Mouse (Mus musculus): ENCODE results near the gene Rere. TPM values are rescaled to one million over a fixed set of nuclear protein-coding genes. Genes with fewer than 3 reads are reported as not detected.
A peak's percentile ranks its signal among the peaks of the same experiment; 100 is the strongest.

Rere gene
- polyA plus RNA-seq, 1 experiment from 2014 or later: 37.7 TPM

GRCm38 (mm10) chr4:150353376-150353900 lies 72.0 kb downstream of the Rere start:
- no peaks in the 10 kb centered on the region for H3K36me3 ChIP-seq
- no peaks in the 10 kb centered on the region for H3K9me3 ChIP-seq
- ATAC-seq (ENCODE audit: insufficient number of reproducible peaks, insufficient read depth, low FRiP score, low TSS enrichment): no peak
- no peaks in the 10 kb centered on the region for H3K27me3 ChIP-seq
- H3K4me1 ChIP-seq: no peaks in the 10 kb centered on the region
- H3K27ac ChIP-seq: no peak overlapping the region
- 93% methylated on average over 7 of the region's 7 CpGs for WGBS
- H3K4me3 ChIP-seq: no peak overlapping the region
- H3K4me2 ChIP-seq (replicated peaks): no peak overlapping the region
- H3K9ac ChIP-seq: no peak overlapping the region

GRCm38 (mm10) chr4:150355801-150356200 lies 74.4 kb downstream of the Rere start:
- no peak for ATAC-seq (ENCODE audit: insufficient number of reproducible peaks, insufficient read depth, low FRiP score, low TSS enrichment)
- H3K4me2 ChIP-seq (replicated peaks): no peak overlapping the region
- H3K4me1 ChIP-seq: no peaks in the 10 kb centered on the region
- no peak overlapping the region for H3K4me3 ChIP-seq
- WGBS: 89% methylated on average over 5 of the region's 5 CpGs
- H3K9ac ChIP-seq: no peak overlapping the region
- H3K36me3 ChIP-seq: no peaks in the 10 kb centered on the region
- no peaks in the 10 kb centered on the region for H3K27me3 ChIP-seq
- no peak overlapping the region for H3K27ac ChIP-seq
- H3K9me3 ChIP-seq: no peaks in the 10 kb centered on the region

GRCm38 (mm10) chr4:150361986-150362691 lies 80.7 kb downstream of the Rere start:
- no peak for ATAC-seq (ENCODE audit: insufficient number of reproducible peaks, insufficient read depth, low FRiP score, low TSS enrichment)
- H3K27me3 ChIP-seq: no peaks in the 10 kb centered on the region
- H3K4me2 ChIP-seq (replicated peaks): no peak overlapping the region
- no peaks in the 10 kb centered on the region for H3K36me3 ChIP-seq
- no peak overlapping the region for H3K9ac ChIP-seq
- H3K9me3 ChIP-seq: no peaks in the 10 kb centered on the region
- peaks cover 21% of the 10 kb centered on the region for H3K4me1 ChIP-seq
- no peak overlapping the region for H3K4me3 ChIP-seq
- peak overlapping the region; percentile 14; the same call in 1 of the 2 replicates for H3K27ac ChIP-seq
- WGBS: 15% methylated on average over 8 of the region's 8 CpGs

GRCm38 (mm10) chr4:150362858-150363257 lies 81.4 kb downstream of the Rere start:
- 22% methylated on average over 5 of the region's 5 CpGs for WGBS
- Histone ChIP-seq H3K4me2 (replicated peaks) (no peak overlapping the region), H3K4me1 (peaks cover 21% of the 10 kb centered on the region), H3K9me3 (no peaks in the 10 kb centered on the region), H3K36me3 (no peaks in the 10 kb centered on the region), H3K9ac (no peak overlapping the region), H3K27ac (no peak overlapping the region), H3K4me3 (no peak overlapping the region), H3K27me3 (no peaks in the 10 kb centered on the region)
- no peak for ATAC-seq (ENCODE audit: insufficient number of reproducible peaks, insufficient read depth, low FRiP score, low TSS enrichment)

GRCm38 (mm10) chr4:150364786-150365185 lies 83.3 kb downstream of the Rere start:
- H3K4me1 ChIP-seq: peaks cover 28% of the 10 kb centered on the region
- WGBS: 75% methylated on average over 2 of the region's 2 CpGs
- H3K9me3 ChIP-seq: no peaks in the 10 kb centered on the region
- H3K27me3 ChIP-seq: no peaks in the 10 kb centered on the region
- no peak overlapping the region for H3K9ac ChIP-seq
- no peak for ATAC-seq (ENCODE audit: insufficient number of reproducible peaks, insufficient read depth, low FRiP score, low TSS enrichment)
- no peak overlapping the region for H3K27ac ChIP-seq
- no peak overlapping the region for H3K4me2 ChIP-seq (replicated peaks)
- no peak overlapping the region for H3K4me3 ChIP-seq
- no peaks in the 10 kb centered on the region for H3K36me3 ChIP-seq

- no peaks in the 10 kb centered on the region for H3K27me3 ChIP-seq
- H3K9ac ChIP-seq: no peak overlapping the region
- H3K9me3 ChIP-seq: no peaks in the 10 kb centered on the region
- peaks cover 44% of the 10 kb centered on the region for H3K4me1 ChIP-seq
- H3K27ac ChIP-seq: no peak overlapping the region
- 56% methylated on average over 6 of the region's 6 CpGs for WGBS
- H3K4me2 ChIP-seq (replicated peaks): no peak overlapping the region
- H3K4me3 ChIP-seq: no peak overlapping the region
- no peaks in the 10 kb centered on the region for H3K36me3 ChIP-seq
- ATAC-seq (ENCODE audit: insufficient number of reproducible peaks, insufficient read depth, low FRiP score, low TSS enrichment): no peak
These were observed 85.2 kb downstream of the Rere start for GRCm38 (mm10) chr4:150366510-150367208.

- Histone ChIP-seq H3K4me1 (peaks cover 59% of the 10 kb centered on the region), H3K4me2 (replicated peaks) (peak overlapping the region; percentile 93), H3K9ac (peak overlapping the region; percentile 83), H3K4me3 (peak overlapping the region; percentile 67), H3K36me3 (no peaks in the 10 kb centered on the region), H3K27me3 (no peaks in the 10 kb centered on the region), H3K9me3 (no peaks in the 10 kb centered on the region), H3K27ac (peak overlapping the region; percentile 96)
- peak; percentile 72 for ATAC-seq (ENCODE audit: insufficient number of reproducible peaks, insufficient read depth, low FRiP score, low TSS enrichment)
- WGBS: under 1% methylated on average over 58 of the region's 58 CpGs
These were observed 90.3 kb downstream of the Rere start for GRCm38 (mm10) chr4:150371580-150372380.

- no peaks in the 10 kb centered on the region for H3K27me3 ChIP-seq
- H3K9ac ChIP-seq: no peak overlapping the region
- H3K27ac ChIP-seq: peak overlapping the region; percentile 81
- peak overlapping the region; percentile 67 for H3K4me3 ChIP-seq
- no peaks in the 10 kb centered on the region for H3K36me3 ChIP-seq
- H3K4me1 ChIP-seq: peaks cover 59% of the 10 kb centered on the region
- ATAC-seq (ENCODE audit: insufficient number of reproducible peaks, insufficient read depth, low FRiP score, low TSS enrichment): no peak
- 2% methylated on average over 3 of the region's 3 CpGs for WGBS
- peak overlapping the region; percentile 93 for H3K4me2 ChIP-seq (replicated peaks)
- H3K9me3 ChIP-seq: no peaks in the 10 kb centered on the region
These were observed 91.2 kb downstream of the Rere start for GRCm38 (mm10) chr4:150372631-150373041.

- H3K27me3 ChIP-seq: no peaks in the 10 kb centered on the region
- H3K9ac ChIP-seq: peak overlapping the region; percentile 20; the same call in 1 of the 2 replicates
- peak; percentile 69; the same call in 1 of the 2 replicates for ATAC-seq (ENCODE audit: insufficient number of reproducible peaks, insufficient read depth, low FRiP score, low TSS enrichment)
- peaks cover 60% of the 10 kb centered on the region for H3K4me1 ChIP-seq
- peak overlapping the region; percentile 93 for H3K4me2 ChIP-seq (replicated peaks)
- no peaks in the 10 kb centered on the region for H3K9me3 ChIP-seq
- WGBS: 2% methylated on average over 15 of the region's 15 CpGs
- H3K4me3 ChIP-seq: peak overlapping the region; percentile 67
- peak overlapping the region; percentile 81 for H3K27ac ChIP-seq
- H3K36me3 ChIP-seq: no peaks in the 10 kb centered on the region
These were observed 92.0 kb downstream of the Rere start for GRCm38 (mm10) chr4:150373111-150374109.

- Histone ChIP-seq H3K27ac (peak overlapping the region; percentile 7; the same call in 1 of the 2 replicates), H3K9me3 (no peaks in the 10 kb centered on the region), H3K4me3 (no peak overlapping the region), H3K27me3 (no peaks in the 10 kb centered on the region), H3K4me1 (peaks cover 55% of the 10 kb centered on the region), H3K4me2 (replicated peaks) (peak overlapping the region; percentile 93; the same call in 1 of the 2 replicates), H3K9ac (no peak overlapping the region), H3K36me3 (no peaks in the 10 kb centered on the region)
- no peak for ATAC-seq (ENCODE audit: insufficient number of reproducible peaks, insufficient read depth, low FRiP score, low TSS enrichment)
- WGBS: 39% methylated on average over 9 of the region's 9 CpGs
These were observed 93.4 kb downstream of the Rere start for GRCm38 (mm10) chr4:150374651-150375447.

Data from embryonic facial prominence, embryonic 12.5 days (tissue).